Mouse (Mus musculus): ENCODE measurements around the gene Spout1.

Spout1 gene

GRCm38 (mm10) chr2:30132801-30133612 lies 45.3 kb downstream of the Spout1 start:
- DNase-seq (ENCODE audit: low read depth in 2 of 2, low spot score in 2 of 2) = no peak

GRCm38 (mm10) chr2:30131240-30131639 lies 47.0 kb downstream of the Spout1 start:
- peak in 1 of 2 experiments; percentile 19 for DNase-seq (ENCODE audit: low read depth in 2 of 2, low spot score in 2 of 2)

- no peak for DNase-seq (ENCODE audit: low read depth in 2 of 2, low spot score in 2 of 2)
These were observed 48.1 kb downstream of the Spout1 start for GRCm38 (mm10) chr2:30130156-30130555.

- peak; percentile 31 to 52 for DNase-seq (ENCODE audit: low read depth in 2 of 2, low spot score in 2 of 2)
These were observed 49.5 kb downstream of the Spout1 start for GRCm38 (mm10) chr2:30128789-30129188.

- peak; percentile 87 to 91 for DNase-seq (ENCODE audit: low read depth in 2 of 2, low spot score in 2 of 2)
These were observed 53.6 kb downstream of the Spout1 start, which contains the start of gene Zer1 for GRCm38 (mm10) chr2:30124472-30125274. Gene Zer1 (minus strand): TSS chr2:30124585.

- peak in 1 of 2 experiments; percentile 56 for DNase-seq (ENCODE audit: low read depth in 2 of 2, low spot score in 2 of 2)
These were observed 54.4 kb downstream of the Spout1 start for GRCm38 (mm10) chr2:30123729-30124471.

All from CD8-positive naive resting alpha-beta T cell, adult 2 months (primary cell).